Mouse (Mus musculus) hindbrain, postnatal 0 days (tissue): ENCODE results near the gene Rad9a. TPM values are rescaled to one million over a fixed set of nuclear protein-coding genes. Genes with fewer than 3 reads are reported as not detected.

Source experiments
- ATAC-seq: fragments of 200-750 bp; cut with Nextera tagmentation; 2 replicates; pipeline ENCODE4 v1.8.0; 2017; ENCODE audit warnings: mild to moderate bottlenecking, moderate TSS enrichment, moderate library complexity
- DNase-seq: peaks from one replicate; pipeline ENCODE4 v3.0.0-alpha.2; 2015; ENCODE audit warnings: low spot score
- H3K27ac ChIP-seq: fragments of 300-500 bp; sonication (generic); 2 replicates; pipeline ENCODE4 v1.5.1; 2014; ENCODE audit warnings: mild to moderate bottlenecking
- H3K27me3 ChIP-seq: fragments of 300-500 bp; sonication (generic); 2 replicates; pipeline ENCODE4 v1.6.1; 2014; ENCODE audit warnings: low read length, mixed read lengths; ENCODE audit not compliant: insufficient read depth
- H3K36me3 ChIP-seq: fragments of 300-500 bp; sonication (generic); 2 replicates; pipeline ENCODE4 v1.6.1; 2014; ENCODE audit warnings: low read length, mixed read lengths; ENCODE audit not compliant: insufficient read depth
- H3K4me1 ChIP-seq: fragments of 300-500 bp; sonication (generic); 2 replicates; pipeline ENCODE4 v1.6.1; 2014; ENCODE audit warnings: antibody characterized with exemption, low read length, mixed read lengths; ENCODE audit not compliant: insufficient read depth
- H3K4me2 ChIP-seq: fragments of 300-500 bp; sonication (generic); 2 replicates; pipeline ENCODE4 v1.6.1; 2014; ENCODE audit warnings: low read depth, mild to moderate bottlenecking, low read length, moderate library complexity, mixed read lengths
- H3K4me3 ChIP-seq: fragments of 300-500 bp; sonication (generic); 2 replicates; pipeline ENCODE4 v1.5.1; 2014; ENCODE audit warnings: low read length
- H3K9ac ChIP-seq: fragments of 300-500 bp; sonication (generic); replicated peaks from 2 replicates; pipeline ENCODE4 v1.6.1; 2014; ENCODE audit warnings: mild to moderate bottlenecking, low read length, moderate library complexity, mixed read lengths
- H3K9me3 ChIP-seq: fragments of 300-500 bp; sonication (generic); 2 replicates; pipeline ENCODE4 v1.6.1; 2016; ENCODE audit warnings: low read length, mixed read lengths
- CTCF ChIP-seq: IDR thresholded peaks from 2 replicates; pipeline ENCODE4 v1.5.1; 2016; ENCODE audit warnings: antibody characterized with exemption, control low read depth, low read depth
- WGBS: fragments of 180-500 bp; shearing (Covaris S2); extraction: QIAGEN DNeasy Blood & Tissue Kit; methylation state at CpG from one replicate; pipeline ENCODE4 v1.1.7; 2014; 5-methylcytosine and 5-hydroxymethylcytosine counted together
- microRNA-seq, 2 experiments: library from miRNA; unstranded; fragments of <30 nt; microRNA quantifications; one replicate each; pipeline ENCODE4; 2016
- polyA plus RNA-seq: library from polyadenylated mRNA; unstranded; fragments of >200 nt; fragmentation: Nextera tagmentation; extraction: Ambion mirVana; gene quantifications from 2 replicates; pipeline ENCODE4 v1.2.1, GENCODE M21; 2015
- total RNA-seq: library from RNA; depleted of rRNA; stranded (reverse); fragments of >200 nt; gene quantifications from 2 replicates; pipeline ENCODE4 v1.2.3, GENCODE M21; 2014; rRNA removed

Rad9a gene
- total and polyA plus RNA-seq, 2 experiments from 2014 or later = 14.6 to 15.8 TPM

GRCm38 (mm10) chr19:4148819-4149218 is 52.6 kb downstream of the Rad9a start:
- H3K4me3 ChIP-seq = peak overlapping the region; percentile 92
- H3K27ac ChIP-seq = peak overlapping the region; percentile 79
- peak overlapping the region; percentile 90 for H3K9ac ChIP-seq
- no peaks in the 10 kb centered on the region for H3K9me3 ChIP-seq
- ATAC-seq (peak; percentile 27), DNase-seq (no peak)
- H3K36me3 ChIP-seq = peaks cover 9% of the 10 kb centered on the region; the same call in 1 of the 2 replicates
- H3K4me2 ChIP-seq = peak overlapping the region; percentile 87
- no peak for TF ChIP-seq CTCF
- H3K4me1 ChIP-seq = peaks cover 14% of the 10 kb centered on the region
- 3% methylated on average over 8 of the region's 8 CpGs for WGBS
- H3K27me3 ChIP-seq = no peaks in the 10 kb centered on the region

DNA sequence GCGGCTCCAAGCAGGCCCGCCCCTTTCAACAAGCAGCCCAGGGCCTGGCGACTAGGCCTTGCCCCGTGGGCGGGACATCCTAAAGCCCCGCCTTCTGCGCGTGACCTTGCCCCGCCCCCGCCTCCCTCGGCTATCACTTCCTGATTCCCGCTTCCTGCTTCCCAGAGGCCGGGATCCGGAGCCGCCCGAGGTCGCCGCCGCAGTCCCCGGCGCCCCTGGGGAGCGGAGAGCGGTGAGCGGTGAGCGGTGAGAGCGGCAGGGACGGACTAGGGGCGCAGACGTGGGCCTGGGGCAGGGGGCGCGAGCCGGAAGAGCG is 53.0 kb downstream of the Rad9a start, which contains the start of gene Coro1b:
TSS of gene Coro1b (plus strand) at position 129 of the 316 bp plus-strand sequence.
- no peaks in the 10 kb centered on the region for H3K27me3 ChIP-seq
- DNase-seq (peak; percentile 95), ATAC-seq (peak; percentile 94)
- WGBS = under 1% methylated on average over 31 of the region's 33 CpGs
- H3K4me3 ChIP-seq = peak within 1 kb of the TSS; percentile 92
- peak within 1 kb of the TSS; percentile 90 for H3K9ac ChIP-seq
- peaks cover 14% of the 10 kb centered on the region for H3K4me1 ChIP-seq
- H3K4me2 ChIP-seq = peak within 1 kb of the TSS; percentile 87
- H3K27ac ChIP-seq = peak within 1 kb of the TSS; percentile 79
- no peaks in the 10 kb centered on the region for H3K9me3 ChIP-seq
- TF ChIP-seq CTCF = no peak
- H3K36me3 ChIP-seq = peaks cover 9% of the 10 kb centered on the region; the same call in 1 of the 2 replicates

GRCm38 (mm10) chr19:4147782-4148490 is 53.5 kb downstream of the Rad9a start:
- Histone ChIP-seq H3K36me3 (peaks cover 9% of the 10 kb centered on the region; the same call in 1 of the 2 replicates), H3K9ac (peak overlapping the region; percentile 90), H3K4me2 (peak overlapping the region; percentile 87), H3K27ac (peak overlapping the region; percentile 79; the same call in 1 of the 2 replicates), H3K27me3 (no peaks in the 10 kb centered on the region), H3K4me3 (peak overlapping the region; percentile 92), H3K4me1 (peaks cover 14% of the 10 kb centered on the region), H3K9me3 (no peaks in the 10 kb centered on the region)
- no peak for DNase-seq
- ATAC-seq = no peak
- 33% methylated on average over 9 of the region's 9 CpGs for WGBS
- TF ChIP-seq CTCF = no peak

DNA sequence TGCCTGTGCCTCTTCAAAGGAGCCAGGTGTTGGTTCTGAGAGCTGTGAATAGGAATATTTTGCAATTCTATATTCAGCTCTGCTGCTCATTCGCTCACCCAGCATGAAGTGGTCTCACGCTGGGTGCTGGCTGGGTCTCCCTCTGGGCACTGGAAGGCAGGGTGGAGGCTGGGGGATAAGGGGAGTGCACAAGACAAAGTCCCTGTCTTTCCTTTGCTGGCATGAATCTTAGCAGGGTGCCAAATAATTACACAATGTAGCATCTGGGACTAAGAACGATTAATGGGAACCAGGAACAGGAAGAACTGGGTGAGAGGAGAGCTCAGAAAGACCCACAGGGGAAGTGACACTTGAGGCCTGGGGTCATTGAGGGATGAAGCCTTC is 54.4 kb downstream of the Rad9a start:
- H3K4me1 ChIP-seq = peaks cover 14% of the 10 kb centered on the region
- H3K27ac ChIP-seq = no peak overlapping the region
- DNase-seq (no peak), ATAC-seq (no peak)
- H3K4me2 ChIP-seq = no peak overlapping the region
- no peak overlapping the region for H3K4me3 ChIP-seq
- TF ChIP-seq CTCF = no peak
- H3K36me3 ChIP-seq = peaks cover 9% of the 10 kb centered on the region; the same call in 1 of the 2 replicates
- 38% methylated on average over 3 of the region's 3 CpGs for WGBS
- no peaks in the 10 kb centered on the region for H3K27me3 ChIP-seq
- no peaks in the 10 kb centered on the region for H3K9me3 ChIP-seq
- no peak overlapping the region for H3K9ac ChIP-seq

- H3K9ac ChIP-seq = no peak overlapping the region
- no peak for ATAC-seq
- H3K9me3 ChIP-seq = no peaks in the 10 kb centered on the region
- WGBS = 63% methylated on average over 12 of the region's 12 CpGs
- no peak for TF ChIP-seq CTCF
- H3K4me2 ChIP-seq = no peak overlapping the region
- no peak overlapping the region for H3K27ac ChIP-seq
- peaks cover 14% of the 10 kb centered on the region for H3K4me1 ChIP-seq
- no peaks in the 10 kb centered on the region for H3K27me3 ChIP-seq
- no peak overlapping the region for H3K4me3 ChIP-seq
- H3K36me3 ChIP-seq = peaks cover 9% of the 10 kb centered on the region; the same call in 1 of the 2 replicates
- no peak for DNase-seq
Measured at GRCm38 (mm10) chr19:4146366-4147021, 55.0 kb downstream of the Rad9a start.

GRCm38 (mm10) chr19:4145936-4146335 is 55.5 kb downstream of the Rad9a start:
- DNase-seq (no peak), ATAC-seq (no peak)
- TF ChIP-seq CTCF = no peak
- Histone ChIP-seq H3K9me3 (no peaks in the 10 kb centered on the region), H3K9ac (no peak overlapping the region), H3K27me3 (no peaks in the 10 kb centered on the region), H3K4me3 (no peak overlapping the region), H3K4me2 (no peak overlapping the region), H3K36me3 (peaks cover 4% of the 10 kb centered on the region; the same call in 1 of the 2 replicates), H3K27ac (no peak overlapping the region), H3K4me1 (peaks cover 14% of the 10 kb centered on the region)
- 86% methylated on average over 5 of the region's 5 CpGs for WGBS

Small RNA genes lying within 50 kb of the gene (microRNA-seq; reads per million reads assigned to microRNA genes)
- 0 reads per million in 2 experiments for gene Gm26115

Other genes with a start within 250 kb of the Rad9a start
Only the 30 nearest of the 31 such genes appear.
- 0.32 and 1.1 TPM in 2 replicates for gene Aldh3b2, start 229.3 kb downstream of the Rad9a start, total RNA-seq
- gene Aldh3b2, start 229.3 kb downstream of the Rad9a start, polyA plus RNA-seq = 0.95 and 1.4 TPM in 2 replicates
- 3.3 and 7.3 TPM in 2 replicates for gene Acy3, start 215.1 kb downstream of the Rad9a start, total RNA-seq
- 2.8 and 3.5 TPM in 2 replicates for gene Acy3, start 215.1 kb downstream of the Rad9a start, polyA plus RNA-seq
- not detected in 2 replicates for gene Tbx10, start 208.9 kb downstream of the Rad9a start, total RNA-seq
- 0.36 and 0.39 TPM in 2 replicates for gene Tbx10, start 208.9 kb downstream of the Rad9a start, polyA plus RNA-seq
- gene Nudt8, start 201.1 kb downstream of the Rad9a start, total RNA-seq = 23.5 and 29.1 TPM in 2 replicates
- gene Nudt8, start 201.1 kb downstream of the Rad9a start, polyA plus RNA-seq = 25.9 and 26.0 TPM in 2 replicates
- 2.5 and 3.5 TPM in 2 replicates for gene Gm49405, start 201.0 kb downstream of the Rad9a start, total RNA-seq
- gene Gm49405, start 201.0 kb downstream of the Rad9a start, polyA plus RNA-seq = 2.1 and 2.2 TPM in 2 replicates
- 3.7 and 3.9 TPM in 2 replicates for gene Doc2g, start 198.3 kb downstream of the Rad9a start, total RNA-seq
- 3.5 and 3.7 TPM in 2 replicates for gene Doc2g, start 198.3 kb downstream of the Rad9a start, polyA plus RNA-seq
- 160 and 203 TPM in 2 replicates for gene Ndufv1, start 188.9 kb downstream of the Rad9a start, total RNA-seq
- gene Ndufv1, start 188.9 kb downstream of the Rad9a start, polyA plus RNA-seq = 285 and 291 TPM in 2 replicates
- gene Gstp1, start 163.7 kb downstream of the Rad9a start, total RNA-seq = 317 and 335 TPM in 2 replicates
- gene Gstp1, start 163.7 kb downstream of the Rad9a start, polyA plus RNA-seq = 575 and 599 TPM in 2 replicates
- 0.52 TPM in 1 of 2 replicates, not detected in the other for gene Gstp2, start 155.6 kb downstream of the Rad9a start, total RNA-seq
- 2.2 and 3.0 TPM in 2 replicates for gene Gstp2, start 155.6 kb downstream of the Rad9a start, polyA plus RNA-seq
- gene Gstp3, start 142.1 kb downstream of the Rad9a start, total RNA-seq = not detected in 2 replicates
- gene Gstp3, start 142.1 kb downstream of the Rad9a start, polyA plus RNA-seq = not detected in 2 replicates
- not detected in 2 replicates for gene Cabp2, start 120.1 kb downstream of the Rad9a start, total RNA-seq
- not detected in 2 replicates for gene Cabp2, start 120.1 kb downstream of the Rad9a start, polyA plus RNA-seq
- 49.4 and 57.5 TPM in 2 replicates for gene Cdk2ap2, start 104.5 kb downstream of the Rad9a start, total RNA-seq
- 63.9 and 64.6 TPM in 2 replicates for gene Cdk2ap2, start 104.5 kb downstream of the Rad9a start, polyA plus RNA-seq
- 134 and 142 TPM in 2 replicates for gene Pitpnm1, start 101.7 kb downstream of the Rad9a start, total RNA-seq
- 88.0 and 91.9 TPM in 2 replicates for gene Pitpnm1, start 101.7 kb downstream of the Rad9a start, polyA plus RNA-seq
- gene Aip, start 75.8 kb downstream of the Rad9a start, total RNA-seq = 33.4 and 38.2 TPM in 2 replicates
- 89.4 and 94.3 TPM in 2 replicates for gene Aip, start 75.8 kb downstream of the Rad9a start, polyA plus RNA-seq
- 0.37 TPM in 1 of 2 replicates, not detected in the other for gene Gpr152, start 61.9 kb downstream of the Rad9a start, total RNA-seq
- gene Gpr152, start 61.9 kb downstream of the Rad9a start, polyA plus RNA-seq = 0.05 TPM in 1 of 2 replicates, not detected in the other
- gene Cabp4, start 57.6 kb downstream of the Rad9a start, total RNA-seq = not detected in 2 replicates
- gene Cabp4, start 57.6 kb downstream of the Rad9a start, polyA plus RNA-seq = 0.29 and 0.51 TPM in 2 replicates
- 71.5 and 137 TPM in 2 replicates for gene Coro1b, start 53.0 kb downstream of the Rad9a start, total RNA-seq
- 90.7 and 114 TPM in 2 replicates for gene Coro1b, start 53.0 kb downstream of the Rad9a start, polyA plus RNA-seq
- gene Ptprcap, start 48.1 kb downstream of the Rad9a start, total RNA-seq = 1.0 TPM in 1 of 2 replicates, not detected in the other
- 0.40 and 0.44 TPM in 2 replicates for gene Ptprcap, start 48.1 kb downstream of the Rad9a start, polyA plus RNA-seq
- gene Rps6kb2, start 38.3 kb downstream of the Rad9a start, total RNA-seq = 17.6 and 24.7 TPM in 2 replicates
- gene Rps6kb2, start 38.3 kb downstream of the Rad9a start, polyA plus RNA-seq = 49.6 and 56.5 TPM in 2 replicates
- gene Carns1, start 26.2 kb downstream of the Rad9a start, total RNA-seq = 5.5 and 8.3 TPM in 2 replicates
- gene Carns1, start 26.2 kb downstream of the Rad9a start, polyA plus RNA-seq = 7.1 and 7.5 TPM in 2 replicates
- gene Tbc1d10c, start 10.4 kb downstream of the Rad9a start, total RNA-seq = 2.7 and 3.8 TPM in 2 replicates
- 0.95 and 1.4 TPM in 2 replicates for gene Tbc1d10c, start 10.4 kb downstream of the Rad9a start, polyA plus RNA-seq
- 502 and 597 TPM in 2 replicates for gene Ppp1ca, start 9.6 kb downstream of the Rad9a start, total RNA-seq
- 564 and 571 TPM in 2 replicates for gene Ppp1ca, start 9.6 kb downstream of the Rad9a start, polyA plus RNA-seq
- gene Clcf1, start 12.6 kb upstream of the Rad9a start, total RNA-seq = 0.42 and 3.8 TPM in 2 replicates
- gene Clcf1, start 12.6 kb upstream of the Rad9a start, polyA plus RNA-seq = 0.83 TPM in 2 replicates
- not detected in 2 replicates for gene AC109138.7, start 12.7 kb upstream of the Rad9a start, total RNA-seq
- gene AC109138.7, start 12.7 kb upstream of the Rad9a start, polyA plus RNA-seq = not detected in 2 replicates
- 28.1 and 28.7 TPM in 2 replicates for gene Pold4, start 30.2 kb upstream of the Rad9a start, total RNA-seq
- 24.5 and 26.2 TPM in 2 replicates for gene Pold4, start 30.2 kb upstream of the Rad9a start, polyA plus RNA-seq
- gene Ssh3, start 67.5 kb upstream of the Rad9a start, total RNA-seq = 64.6 and 69.6 TPM in 2 replicates
- 18.9 and 21.8 TPM in 2 replicates for gene Ssh3, start 67.5 kb upstream of the Rad9a start, polyA plus RNA-seq
- gene Ankrd13d, start 81.5 kb upstream of the Rad9a start, total RNA-seq = 97.2 and 121 TPM in 2 replicates
- 70.9 and 71.5 TPM in 2 replicates for gene Ankrd13d, start 81.5 kb upstream of the Rad9a start, polyA plus RNA-seq
- gene Grk2, start 104.6 kb upstream of the Rad9a start, total RNA-seq = 138 and 142 TPM in 2 replicates
- gene Grk2, start 104.6 kb upstream of the Rad9a start, polyA plus RNA-seq = 25.8 and 26.2 TPM in 2 replicates
- gene Kdm2a, start 196.6 kb upstream of the Rad9a start, total RNA-seq = 67.5 and 73.7 TPM in 2 replicates
- 18.0 and 19.8 TPM in 2 replicates for gene Kdm2a, start 196.6 kb upstream of the Rad9a start, polyA plus RNA-seq
- 3.5 and 7.2 TPM in 2 replicates for gene Rhod, start 237.8 kb upstream of the Rad9a start, total RNA-seq
- 5.2 and 5.7 TPM in 2 replicates for gene Rhod, start 237.8 kb upstream of the Rad9a start, polyA plus RNA-seq